Mouse (Mus musculus) heart, adult 2 months (tissue): Measurements from ENCODE around the gene Cend1. TPM values are rescaled to one million over a fixed set of nuclear protein-coding genes. Genes with fewer than 3 reads are reported as not detected.

Source experiments
- DNase-seq, 2 experiments: peaks; one replicate each; pipeline ENCODE4 v3.0.0; 2021
- H3K27ac ChIP-seq: fragments of 200-600 bp; 2 replicates; pipeline ENCODE4 v1.8.1; 2022
- H3K27me3 ChIP-seq: fragments of 200-500 bp; 2 replicates; pipeline ENCODE4 v1.6.1; 2012; ENCODE audit warnings: mild to moderate bottlenecking, low read length, inconsistent platforms, mixed read lengths; ENCODE audit not compliant: control insufficient read depth, insufficient read depth
- H3K36me3 ChIP-seq: fragments of 200-500 bp; 2 replicates; pipeline ENCODE4 v1.6.1; 2012; ENCODE audit warnings: low read length, inconsistent platforms; ENCODE audit not compliant: control insufficient read depth, insufficient read depth
- H3K4me1 ChIP-seq: fragments of 200-500 bp; 2 replicates; pipeline ENCODE4 v1.6.1; 2011; ENCODE audit warnings: low read length; ENCODE audit not compliant: control insufficient read depth, insufficient read depth
- H3K4me3 ChIP-seq: fragments of 200-600 bp; 2 replicates; pipeline ENCODE4 v1.8.1; 2022
- H3K79me2 ChIP-seq: fragments of 200-500 bp; replicated peaks from 2 replicates; pipeline ENCODE4 v1.6.1; 2012; ENCODE audit warnings: mild to moderate bottlenecking, inconsistent platforms, low read length, moderate library complexity, mixed read lengths; ENCODE audit not compliant: control insufficient read depth, insufficient read depth
- H3K9ac ChIP-seq: fragments of 200-500 bp; 2 replicates; pipeline ENCODE4 v1.6.1; 2012; ENCODE audit warnings: low read depth, mild to moderate bottlenecking, control low read depth, inconsistent platforms, low read length, mixed read lengths
- CTCF ChIP-seq: fragments of 200-600 bp; IDR thresholded peaks from 2 replicates; pipeline ENCODE4 v1.8.1; 2022; ENCODE audit warnings: antibody characterized with exemption, mild to moderate bottlenecking, moderate library complexity
- EP300 ChIP-seq: fragments of 200-500 bp; IDR thresholded peaks from 2 replicates; pipeline ENCODE4 v1.6.1; 2011; ENCODE audit warnings: low read depth, low read length, control low read depth; ENCODE audit not compliant: insufficient read depth
- POLR2A ChIP-seq: fragments of 200-500 bp; IDR thresholded peaks from 2 replicates; pipeline ENCODE4 v1.6.1; 2011; ENCODE audit warnings: mild to moderate bottlenecking, low read depth, low read length, control low read depth; ENCODE audit not compliant: insufficient read depth
- WGBS: fragments of 180-500 bp; shearing (Covaris S2); methylation state at CpG from one replicate; pipeline ENCODE4 v1.1.7; 2018; 5-methylcytosine and 5-hydroxymethylcytosine counted together
- intact Hi-C: fragments of 180-260 bp; cut with DNase I; formaldehyde crosslinking; loops from one replicate; pipeline ENCODE4 v1.15.1; 2025
- polyA plus RNA-seq: library from polyadenylated mRNA; depleted of rRNA; stranded (reverse); fragments of >200 nt; gene quantifications from 2 replicates; pipeline ENCODE4 v1.2.3, GENCODE M21; 2012
- total RNA-seq, 2 experiments: library from RNA; stranded (reverse); gene quantifications; 2 replicates each; pipeline ENCODE4 v1.2.3; 2021

Cend1 gene
- total and polyA plus RNA-seq, 3 experiments, result 1.0 to 1.8 (median 1.4) TPM

DNA sequence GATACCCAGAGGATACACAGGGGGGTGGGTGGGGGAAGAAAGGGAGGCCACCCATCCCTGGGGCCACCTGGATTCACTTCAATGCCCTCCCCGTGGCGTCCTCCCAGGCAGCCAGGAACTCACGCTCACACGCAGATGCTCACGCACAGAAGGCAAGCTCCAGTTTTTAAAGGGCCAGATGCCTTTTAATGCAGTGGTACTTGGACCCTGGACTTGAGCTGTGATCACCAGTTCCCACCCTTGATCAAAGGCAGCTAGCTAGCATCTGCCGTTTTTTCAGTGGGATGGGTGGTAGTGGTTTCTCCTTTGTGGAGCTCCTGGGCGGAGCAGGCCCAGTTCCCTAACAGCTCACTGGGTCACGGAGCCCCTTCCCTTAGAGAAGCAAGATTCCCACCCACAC lies 5.2 kb upstream of the Cend1 start:
- Histone ChIP-seq H3K36me3 (no peaks in the 10 kb centered on the region), H3K4me3 (peak overlapping the region; percentile 67), H3K27me3 (no peaks in the 10 kb centered on the region), H3K9ac (peak overlapping the region; percentile 49), H3K27ac (peak overlapping the region; percentile 96), H3K79me2 (no peaks in the 10 kb centered on the region), H3K4me1 (peaks cover 11% of the 10 kb centered on the region)
- WGBS, result 15% methylated on average over 8 of the region's 8 CpGs
- intact Hi-C loops, result no loop called here
- peak; percentile 56 to 66 for DNase-seq
- TF ChIP-seq CTCF (no peak), POLR2A (0 out of 2 replicates have a peak, but pooled peaks have one; percentile 27)

DNA sequence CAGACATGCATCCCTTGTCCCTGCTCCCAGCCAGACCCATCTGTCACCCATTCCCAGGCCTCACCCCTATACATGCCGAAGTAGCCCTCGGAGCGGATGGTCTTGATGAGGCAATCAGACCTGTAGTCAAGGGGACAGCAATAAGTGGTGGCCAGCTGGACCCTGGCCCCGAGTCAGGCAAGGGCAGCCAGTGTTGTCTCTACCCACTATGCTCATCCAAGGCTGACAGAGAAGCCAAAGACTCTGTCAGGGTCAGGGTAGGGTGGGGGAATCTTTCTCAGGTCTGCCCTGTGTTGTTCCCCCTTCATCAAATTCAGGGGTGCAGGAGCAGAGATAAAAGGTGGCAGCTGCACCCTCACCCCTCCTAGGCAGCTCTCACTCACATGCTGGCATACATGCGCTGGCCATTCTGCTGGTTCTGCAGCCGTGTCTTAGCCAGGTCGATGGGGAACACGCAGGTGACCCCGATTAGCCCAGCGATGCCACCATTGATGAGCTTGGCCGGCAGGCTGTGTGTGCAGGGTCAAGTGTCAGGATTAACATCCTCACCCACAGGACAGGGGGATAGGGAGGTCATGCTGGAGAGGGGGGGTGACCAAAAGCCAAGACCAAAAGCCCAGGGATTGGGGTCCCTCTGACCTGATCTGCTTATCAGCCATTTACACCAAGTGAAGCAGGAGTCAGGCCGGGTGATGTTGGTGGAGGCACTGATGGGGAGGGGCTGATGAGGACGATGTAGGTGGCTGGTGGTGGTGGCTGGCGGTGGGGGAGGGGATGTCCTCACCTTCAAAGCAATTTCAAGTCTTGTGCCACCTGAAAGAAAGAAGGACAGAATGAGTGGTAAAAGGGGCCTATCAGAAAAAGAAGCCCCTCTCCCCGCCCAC lies 4.5 kb upstream of the Cend1 start:
- H3K27ac ChIP-seq, result peak overlapping the region; percentile 96
- TF ChIP-seq CTCF (no peak), EP300 (no peak), POLR2A (no peak)
- H3K9ac ChIP-seq, result peak overlapping the region; percentile 49

DNA sequence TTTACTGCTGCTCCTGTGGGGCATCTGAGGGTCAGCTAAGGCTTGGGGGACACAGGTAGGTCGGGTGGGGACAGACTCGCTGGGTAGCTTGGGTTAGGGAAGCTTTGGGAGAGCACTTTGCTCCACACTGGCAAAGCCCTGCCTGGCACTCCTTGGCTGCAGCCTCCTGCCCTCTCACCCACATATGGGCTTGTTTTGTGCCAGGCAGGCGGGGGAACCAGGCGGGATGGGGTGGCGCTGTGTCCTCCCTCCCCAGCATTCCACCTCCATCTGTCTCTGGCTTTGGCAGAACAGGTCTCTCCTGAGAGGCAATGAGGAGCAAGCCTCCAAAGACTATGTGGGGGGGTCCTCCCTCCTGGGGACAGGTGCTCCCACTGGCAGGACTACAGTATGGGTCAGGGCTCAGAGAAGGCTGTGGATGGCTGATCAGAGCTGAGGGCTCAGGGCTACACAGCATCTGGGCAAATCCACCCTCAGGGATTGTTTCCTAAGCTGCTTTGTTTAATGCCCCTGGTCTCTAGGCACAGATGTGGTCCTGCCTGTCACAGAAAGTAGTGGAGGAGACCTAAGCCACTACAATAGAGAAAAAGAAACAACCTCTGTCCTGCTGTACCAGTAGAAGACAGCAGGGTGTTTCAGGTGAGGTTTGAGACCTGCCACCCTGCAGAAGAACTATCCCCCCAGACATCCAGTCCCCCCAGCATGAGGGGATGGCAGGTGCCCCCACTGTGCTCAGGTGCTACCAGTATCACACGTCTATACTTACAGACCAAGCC lies 3.6 kb upstream of the Cend1 start:
- Histone ChIP-seq H3K79me2 (no peaks in the 10 kb centered on the region), H3K27me3 (no peaks in the 10 kb centered on the region), H3K36me3 (no peaks in the 10 kb centered on the region), H3K4me3 (peak overlapping the region; percentile 67; the same call in 1 of the 2 replicates), H3K9ac (peak overlapping the region; percentile 37; the same call in 1 of the 2 replicates), H3K4me1 (peaks cover 11% of the 10 kb centered on the region), H3K27ac (peak overlapping the region; percentile 96)
- peak; percentile 72 to 81 for DNase-seq
- intact Hi-C loops, result loop anchor here (1.0 kb wide), 1 partner anchor 19 kb away; the partner anchor contains the start of gene Gatd1
- no peak for TF ChIP-seq CTCF
- TF ChIP-seq POLR2A, result peak; percentile 45
- TF ChIP-seq EP300, result 0 out of 2 replicates have a peak, but pooled peaks have one; percentile 63
- 71% methylated on average over 6 of the region's 6 CpGs for WGBS

More for the DNA sequence above, 4.5 kb upstream of the Cend1 start:
- Histone ChIP-seq H3K4me3 (peak overlapping the region; percentile 67), H3K79me2 (no peaks in the 10 kb centered on the region), H3K36me3 (no peaks in the 10 kb centered on the region), H3K4me1 (peaks cover 11% of the 10 kb centered on the region), H3K27me3 (no peaks in the 10 kb centered on the region)
- intact Hi-C loops, result no loop called here
- 66% methylated on average over 15 of the region's 15 CpGs for WGBS
- peak in 1 of 2 experiments; percentile 29 for DNase-seq

DNA sequence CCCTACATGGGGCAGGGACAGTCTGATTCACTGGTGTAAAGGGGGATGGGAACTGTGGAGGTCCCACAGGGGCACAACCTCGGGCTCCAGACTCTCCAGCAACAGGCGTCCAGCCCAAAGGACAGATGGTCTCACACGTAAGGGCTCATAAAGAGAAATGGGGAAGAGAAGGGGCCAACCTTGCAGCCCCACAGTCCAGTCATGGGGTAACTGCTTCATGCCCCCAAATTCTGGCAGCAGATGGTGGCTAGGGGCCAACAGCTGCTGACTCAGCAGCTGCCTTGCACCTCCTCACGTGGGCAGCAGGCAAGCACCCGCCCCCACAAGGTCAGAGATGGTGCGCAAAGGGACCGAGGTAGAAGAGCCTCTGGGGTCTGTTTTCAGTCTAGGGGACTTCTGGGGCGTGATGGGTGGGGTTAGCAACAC lies 2.9 kb upstream of the Cend1 start:
- Histone ChIP-seq H3K27ac (peak overlapping the region; percentile 96), H3K27me3 (no peaks in the 10 kb centered on the region), H3K4me3 (peak overlapping the region; percentile 32; the same call in 1 of the 2 replicates), H3K79me2 (no peaks in the 10 kb centered on the region), H3K36me3 (no peaks in the 10 kb centered on the region), H3K4me1 (peaks cover 11% of the 10 kb centered on the region), H3K9ac (peak overlapping the region; percentile 37; the same call in 1 of the 2 replicates)
- intact Hi-C loops, result loop anchor here (1.0 kb wide), 1 partner anchor 18 kb away; the partner anchor contains the start of gene Gatd1
- TF ChIP-seq CTCF (no peak), EP300 (0 out of 2 replicates have a peak, but pooled peaks have one; percentile 14)
- 60% methylated on average over 8 of the region's 8 CpGs for WGBS
- peak; percentile 67 to 68 for DNase-seq

DNA sequence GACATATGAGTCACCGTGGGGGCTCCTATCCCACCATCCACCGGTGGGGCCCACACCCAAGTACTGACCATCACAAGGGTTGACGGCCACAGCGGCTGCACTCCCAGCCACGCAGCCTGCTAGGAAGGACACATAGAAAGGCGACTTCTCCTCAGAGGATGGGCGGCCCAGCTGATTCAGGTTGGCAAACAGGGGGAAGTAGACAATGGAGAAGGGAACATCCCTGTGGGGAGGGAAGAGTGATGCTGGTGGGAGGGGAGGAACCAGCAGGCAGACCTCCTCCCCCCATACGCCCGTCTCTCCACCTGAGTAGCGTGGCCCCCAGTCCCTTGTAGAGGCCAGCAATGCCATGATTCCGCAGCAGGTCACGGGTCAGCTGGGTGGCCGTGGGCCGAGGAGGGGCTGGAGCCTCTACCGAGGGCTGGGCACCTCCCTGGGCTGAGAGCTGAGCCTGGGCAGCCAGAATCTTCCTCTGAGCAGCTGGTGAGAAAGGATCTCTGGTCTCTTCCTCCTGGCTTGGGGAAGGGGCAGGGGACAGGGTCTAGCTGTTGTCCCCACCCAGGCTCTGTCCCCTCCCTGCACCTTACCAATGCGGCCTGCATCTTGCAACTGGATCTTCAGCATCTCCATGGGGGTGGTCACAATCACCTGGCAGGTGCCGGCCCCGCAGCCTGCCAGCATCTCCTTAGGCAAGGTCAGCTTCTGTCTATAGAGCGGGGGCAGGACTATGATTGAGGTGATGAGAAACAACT lies 2.3 kb upstream of the Cend1 start:
- H3K4me1 ChIP-seq, result peaks cover 11% of the 10 kb centered on the region
- no peak overlapping the region for H3K4me3 ChIP-seq
- H3K27ac ChIP-seq, result peak overlapping the region; percentile 96
- DNase-seq, result no peak
- H3K79me2 ChIP-seq, result no peaks in the 10 kb centered on the region
- TF ChIP-seq CTCF (no peak), POLR2A (no peak), EP300 (no peak)
- H3K36me3 ChIP-seq, result no peaks in the 10 kb centered on the region
- no peak overlapping the region for H3K9ac ChIP-seq
- intact Hi-C loops, result loop anchor here (1.0 kb wide), 1 partner anchor 17 kb away; the partner anchor contains the start of gene Gatd1
- WGBS, result 87% methylated on average over 19 of the region's 19 CpGs
- H3K27me3 ChIP-seq, result no peaks in the 10 kb centered on the region
